Mouse (Mus musculus) embryo, embryonic 11 days (tissue): ENCODE measurements around the gene Sft2d1.

Experiments used
- DNase-seq: peaks from one replicate; pipeline ENCODE4 v3.0.0-alpha.2; 2015

The Sft2d1 gene

GRCm38 (mm10) chr17:8310838-8311614 lies at the start of gene Sft2d1:
Gene Sft2d1, plus strand, starts transcription at chr17:8311102.
- peak; percentile 96 for DNase-seq

DNA sequence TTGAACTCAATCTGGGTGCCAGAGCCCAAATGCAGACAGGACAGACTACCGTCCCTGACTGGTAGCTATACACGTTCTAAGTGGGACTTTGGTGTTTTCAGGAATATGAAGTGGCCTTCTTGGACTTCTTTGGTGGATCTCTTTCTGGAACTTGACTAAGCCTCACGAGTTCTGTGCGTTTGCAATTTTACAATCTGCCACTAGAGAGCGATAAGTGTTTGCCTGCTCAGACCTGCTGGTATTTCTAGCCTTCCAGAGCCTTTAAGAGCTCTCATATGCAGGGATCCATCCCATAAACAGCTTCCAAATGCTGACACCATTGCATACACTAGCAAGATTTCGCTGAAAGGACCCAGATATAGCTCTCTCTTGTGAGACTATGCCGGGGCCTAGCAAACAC lies 46.3 kb upstream of the Sft2d1 start:
- peak; percentile 72 for DNase-seq

DNA sequence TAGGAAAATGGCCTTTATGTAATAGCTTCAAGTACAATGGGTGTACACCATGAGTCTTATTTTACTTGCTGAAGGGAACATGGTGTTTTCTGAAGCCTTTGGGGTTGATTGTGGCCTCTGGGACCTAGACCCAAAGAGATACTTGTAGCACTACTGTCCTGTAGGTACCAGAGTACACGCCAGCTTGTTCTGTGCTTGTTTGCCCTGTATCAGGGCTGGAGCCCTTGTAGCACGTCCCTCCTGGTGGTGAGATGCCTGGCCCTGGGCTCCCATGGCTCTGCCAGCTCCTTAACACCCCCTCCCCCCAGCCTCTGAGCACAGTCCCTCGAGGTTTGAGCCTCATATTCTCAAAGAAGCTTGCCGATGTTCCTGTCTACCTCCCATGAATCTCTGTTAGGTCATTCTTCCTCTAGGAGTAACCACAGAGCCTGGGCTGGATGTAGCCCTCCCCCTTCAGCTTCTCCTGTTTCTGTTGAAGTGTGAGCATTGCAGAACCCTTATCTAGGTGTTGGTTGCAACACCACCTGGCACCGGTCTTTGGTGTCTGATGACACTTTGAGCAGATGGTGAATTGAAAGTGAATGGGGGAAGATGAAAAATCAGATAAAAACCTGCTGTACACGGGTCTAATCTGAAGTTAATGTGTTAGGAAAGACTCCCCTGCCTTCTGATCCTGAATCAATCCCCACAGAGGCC lies 38.7 kb upstream of the Sft2d1 start:
- no peak for DNase-seq

DNA sequence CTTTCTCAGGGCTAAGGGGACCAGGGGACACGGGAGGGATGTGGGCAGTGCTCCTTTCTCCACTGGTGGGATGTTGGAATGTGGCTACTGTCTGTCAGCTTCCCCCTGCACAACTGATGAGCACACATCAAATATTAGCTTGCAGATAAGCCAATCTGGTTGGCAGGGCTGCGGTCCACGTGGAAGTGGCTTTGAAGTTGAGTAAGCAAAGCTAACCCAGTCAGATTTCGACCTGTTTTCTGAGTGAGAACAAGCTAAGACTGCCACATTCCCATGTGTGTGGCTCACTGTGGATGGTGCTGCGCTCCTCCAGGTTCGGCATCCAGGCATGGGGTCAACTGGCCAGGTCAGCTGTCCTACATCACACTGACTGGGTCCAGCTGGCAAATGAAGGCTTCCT lies 38.0 kb upstream of the Sft2d1 start:
- no peak for DNase-seq

GRCm38 (mm10) chr17:8276071-8276470 lies 34.8 kb upstream of the Sft2d1 start:
- DNase-seq: no peak

DNA sequence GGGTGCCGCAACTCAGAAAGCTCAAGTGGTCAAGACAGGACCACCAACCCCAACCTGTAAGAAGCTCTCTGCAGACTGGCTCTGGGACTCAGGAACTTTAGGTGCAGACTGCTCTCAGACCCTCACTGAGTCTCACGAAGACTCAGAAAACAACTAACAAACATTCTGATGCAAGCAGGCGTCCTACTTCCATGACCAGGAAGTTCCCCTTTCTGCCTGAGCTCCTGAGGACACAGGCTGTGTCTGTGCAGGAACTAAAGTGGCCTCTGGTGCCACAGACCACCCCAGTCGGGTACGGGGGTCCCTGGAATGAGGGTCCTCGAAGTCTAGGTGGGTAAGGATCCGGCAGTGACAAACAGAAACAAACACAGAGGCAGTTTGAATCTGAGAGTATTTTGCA lies 34.2 kb upstream of the Sft2d1 start:
- DNase-seq: no peak

- DNase-seq: no peak
Observed at GRCm38 (mm10) chr17:8277266-8277665, 33.6 kb upstream of the Sft2d1 start.

DNA sequence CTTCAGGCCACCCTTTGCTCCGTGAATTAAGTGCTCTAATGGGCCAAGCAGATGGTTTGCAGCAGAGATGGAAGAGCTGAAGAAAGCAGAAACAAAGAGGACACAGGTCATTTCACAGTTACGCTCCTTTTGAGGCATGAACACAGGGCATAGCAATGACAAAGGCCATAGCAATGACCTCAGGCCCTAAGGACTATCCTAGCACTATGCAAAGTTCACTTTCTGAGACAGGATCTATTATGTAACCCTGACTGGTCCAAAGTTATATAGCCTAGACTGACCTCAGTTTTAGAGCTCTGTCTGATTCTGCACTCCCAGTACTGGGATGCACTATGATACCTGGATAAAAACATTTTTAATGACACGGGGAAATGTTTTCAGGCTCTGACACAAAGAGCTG lies 32.5 kb upstream of the Sft2d1 start:
- no peak for DNase-seq

DNA sequence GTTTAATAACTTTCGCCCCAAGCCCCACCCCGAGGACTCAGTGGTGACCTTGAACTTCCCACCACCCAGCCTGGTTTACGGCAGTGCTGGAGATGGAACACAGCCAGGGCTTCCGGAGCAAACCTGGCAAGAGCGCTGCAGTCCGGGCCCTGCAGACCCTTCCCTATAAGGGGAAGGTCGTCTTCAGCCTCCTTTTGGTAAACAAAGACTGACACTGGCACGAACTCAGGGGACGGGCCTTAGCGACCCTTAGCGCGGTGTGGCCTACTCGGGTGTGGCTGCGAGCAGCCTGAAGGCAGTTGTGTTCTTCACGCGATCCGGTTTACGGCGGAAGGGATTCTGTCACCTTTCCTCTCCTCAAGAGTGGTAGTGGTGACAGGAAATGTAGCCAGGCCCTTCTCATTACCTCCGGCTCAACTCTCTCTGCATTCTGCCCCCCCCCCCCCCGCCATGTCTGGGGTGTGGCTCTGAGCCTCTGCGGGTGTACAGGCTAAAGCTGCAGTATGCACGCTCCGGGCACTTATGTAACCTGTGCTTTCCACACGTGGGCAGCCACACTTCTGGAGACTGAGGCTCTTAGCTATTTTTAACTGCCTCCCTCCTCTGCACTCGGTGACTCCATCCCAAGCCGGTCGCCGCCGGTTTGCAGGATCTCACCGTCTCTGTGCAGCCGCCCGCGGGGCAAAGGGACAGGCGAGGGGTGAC lies 27.9 kb upstream of the Sft2d1 start, which contains the start of gene Mpc1:
Gene Mpc1 (plus strand): TSS at position 84 of the 705 bp plus-strand sequence.
- DNase-seq: peak; percentile 58

GRCm38 (mm10) chr17:8283526-8284253 lies 27.2 kb upstream of the Sft2d1 start:
- peak; percentile 97 for DNase-seq

DNA sequence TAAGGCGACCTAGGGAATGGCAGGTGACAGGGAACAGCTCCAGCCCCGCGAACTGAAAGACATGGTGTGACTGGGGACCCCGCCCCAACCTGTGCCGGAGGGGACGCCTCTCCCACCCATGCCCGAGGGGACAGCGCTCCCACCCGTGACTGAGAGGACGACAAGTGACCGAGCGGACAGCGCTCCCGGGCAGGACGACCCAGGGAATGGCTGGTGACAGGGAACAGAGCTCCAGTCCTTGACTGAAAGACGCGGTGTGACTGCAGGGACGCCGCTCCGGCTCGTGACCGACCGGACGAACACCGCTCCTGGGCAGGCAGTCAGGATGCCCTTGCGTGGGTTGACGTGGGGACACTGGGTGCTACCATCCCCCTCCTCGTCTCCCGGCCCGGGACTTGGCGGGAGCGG lies 26.6 kb upstream of the Sft2d1 start:
- peak; percentile 27 for DNase-seq

- no peak for DNase-seq
Observed at GRCm38 (mm10) chr17:8285056-8285455, 25.8 kb upstream of the Sft2d1 start.

- DNase-seq: no peak
Observed at GRCm38 (mm10) chr17:8286987-8287386, 23.9 kb upstream of the Sft2d1 start.

DNA sequence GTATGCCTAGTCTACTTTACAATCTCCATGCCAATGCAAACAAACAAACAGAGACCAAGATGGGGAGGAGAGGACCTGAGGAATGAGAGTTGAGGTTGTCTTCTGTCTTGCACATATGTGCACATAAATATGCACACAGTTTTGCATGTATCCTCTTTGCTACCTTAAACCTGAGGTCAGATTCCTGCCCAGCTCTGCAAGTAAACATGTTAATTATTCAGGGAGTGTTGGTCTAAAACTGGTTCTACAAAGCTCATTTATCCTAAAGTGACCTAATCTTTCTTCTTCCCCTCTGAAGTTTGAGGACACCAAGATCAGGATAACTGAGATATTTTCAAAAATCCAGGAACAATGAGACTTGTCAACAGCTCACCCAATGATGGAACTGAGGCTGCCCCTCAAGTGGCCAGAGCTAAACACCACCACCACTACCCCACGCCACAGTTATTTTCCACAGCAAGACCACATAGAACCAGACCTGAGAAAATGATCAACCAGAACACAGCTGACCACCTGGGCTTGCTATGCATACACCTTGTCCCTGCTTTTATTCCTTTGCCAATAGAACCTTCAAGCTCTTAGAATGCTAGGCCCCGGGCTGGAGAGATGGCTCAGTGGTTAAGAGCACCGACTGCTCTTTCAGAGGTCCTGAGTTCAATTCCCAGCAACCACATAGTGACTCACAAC lies 20.8 kb upstream of the Sft2d1 start:
- DNase-seq: no peak

GRCm38 (mm10) chr17:8290736-8291135 lies 20.2 kb upstream of the Sft2d1 start:
- DNase-seq: no peak

GRCm38 (mm10) chr17:8295825-8296224 lies 15.1 kb upstream of the Sft2d1 start:
- no peak for DNase-seq

DNA sequence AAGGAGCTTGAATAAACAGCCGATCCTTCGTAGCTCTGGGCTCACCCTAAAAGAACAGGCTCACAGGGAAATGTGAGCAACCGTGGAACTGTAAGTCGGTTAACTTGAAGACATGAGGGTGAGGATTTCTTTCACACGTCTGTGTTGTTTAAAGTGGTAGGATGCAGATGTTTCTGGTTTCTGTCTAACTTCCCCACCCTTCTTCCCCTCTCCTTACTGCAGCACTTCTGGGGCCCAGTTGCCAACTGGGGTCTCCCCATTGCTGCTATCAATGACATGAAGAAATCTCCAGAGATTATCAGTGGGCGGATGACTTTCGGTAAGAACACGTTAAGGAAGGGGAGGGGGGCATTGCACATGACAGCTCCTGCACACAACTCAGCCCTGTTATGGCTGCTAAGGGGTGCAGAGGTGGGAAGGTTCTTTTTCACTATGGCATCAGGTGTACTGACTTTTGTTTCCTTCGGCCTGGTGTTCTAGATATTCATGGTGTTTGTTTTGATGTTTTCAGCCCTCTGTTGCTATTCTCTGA lies 14.5 kb upstream of the Sft2d1 start:
- DNase-seq: no peak

- DNase-seq: no peak
Observed at GRCm38 (mm10) chr17:8297746-8298145, 13.2 kb upstream of the Sft2d1 start.

GRCm38 (mm10) chr17:8298281-8298680 lies 12.6 kb upstream of the Sft2d1 start:
- no peak for DNase-seq

DNA sequence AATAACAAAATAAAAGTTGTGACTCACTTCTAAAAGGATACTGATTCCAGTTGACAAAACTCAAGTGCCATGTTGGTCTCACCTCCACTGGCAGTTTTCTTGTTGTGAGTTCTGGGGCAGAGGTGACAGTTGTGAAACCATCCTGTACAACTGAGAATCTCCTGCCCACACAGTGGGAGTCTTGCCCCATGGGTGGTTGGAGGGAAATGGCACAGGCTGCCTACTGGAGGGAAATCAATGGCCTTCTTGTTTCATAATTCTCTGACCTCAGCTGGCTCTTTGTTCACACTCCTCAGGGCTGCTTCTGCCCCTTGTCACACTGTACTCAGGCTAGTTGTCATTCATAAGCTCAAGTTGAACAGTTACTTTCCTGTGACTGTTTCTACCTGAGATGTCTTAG lies 11.4 kb upstream of the Sft2d1 start:
- DNase-seq: no peak

DNA sequence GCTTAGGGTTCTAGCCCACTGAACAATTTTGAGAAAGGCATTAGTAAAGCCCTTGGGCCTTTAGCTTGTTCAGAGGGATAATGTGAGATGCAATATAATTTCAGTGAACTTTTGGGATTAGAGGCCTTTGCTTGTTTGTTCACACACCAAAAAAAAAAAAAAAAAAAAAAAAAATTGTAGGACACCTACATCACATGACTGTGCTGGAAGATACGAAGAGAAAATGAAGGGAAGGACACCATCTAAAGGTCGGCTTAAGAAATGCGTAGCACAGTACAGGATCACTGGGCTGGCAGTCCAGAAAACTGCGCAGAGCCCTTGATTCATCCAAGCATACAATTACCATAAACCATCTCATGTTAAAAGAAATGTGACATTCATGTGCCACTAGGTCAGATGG lies 9.4 kb upstream of the Sft2d1 start:
- no peak for DNase-seq

- DNase-seq: no peak
Observed at GRCm38 (mm10) chr17:8302772-8303438, 8.0 kb upstream of the Sft2d1 start.
